Mouse (Mus musculus): ENCODE measurements around the gene Limch1.

DNA sequence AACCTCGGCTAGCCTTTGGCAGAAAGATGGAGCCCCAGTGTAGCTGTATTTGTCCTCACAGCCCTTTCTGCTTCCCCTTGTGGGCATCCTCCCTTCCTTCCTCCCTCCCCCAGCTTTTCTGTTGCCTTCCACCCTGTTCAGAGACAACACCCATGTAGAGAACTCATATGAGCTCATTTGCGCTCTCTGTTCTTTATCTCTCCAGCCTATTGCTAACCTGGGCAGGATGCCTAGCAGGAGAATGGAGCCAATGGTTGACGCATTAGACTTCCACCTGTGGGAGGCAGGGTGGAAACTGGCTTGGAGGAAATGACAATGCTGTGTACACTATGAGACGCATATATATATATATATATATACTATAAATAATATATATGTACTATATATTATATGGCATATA, 126.4 kb downstream of the Limch1 start:
- no peak for TF ChIP-seq CTCF (IDR thresholded peaks at IDR 0.05; ENCODE audit: low read depth, low read length)
- no peak for TF ChIP-seq POLR2A (IDR thresholded peaks at IDR 0.05; ENCODE audit: extremely low read depth, insufficient read depth, low read length)
